Mouse (Mus musculus): ENCODE measurements around the gene Myo10.

DNA sequence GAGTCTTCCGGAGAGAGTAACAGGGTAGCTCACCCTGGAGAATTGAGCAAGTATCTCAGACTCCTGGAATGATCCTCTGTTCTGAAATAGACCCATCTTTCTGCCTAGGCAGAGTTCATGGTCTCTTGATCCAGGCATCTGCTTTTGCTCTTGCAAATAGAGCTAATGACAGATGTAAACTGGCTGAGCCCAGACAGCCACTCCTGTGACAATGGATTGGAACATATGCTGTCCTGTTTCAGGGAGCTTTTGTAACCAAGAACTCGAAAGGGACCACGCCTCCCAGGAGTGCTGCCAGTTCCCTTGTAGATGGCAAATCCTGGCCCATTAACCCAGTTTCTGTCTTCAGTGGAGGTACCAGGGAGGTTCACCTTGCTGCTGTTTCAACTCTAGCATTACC lies 56.8 kb downstream of the Myo10 start:
- TF ChIP-seq CTCF (IDR thresholded peaks at IDR 0.05; ENCODE audit: low read depth, low read length) (no peak), POLR2A (IDR thresholded peaks at IDR 0.05; ENCODE audit: extremely low read depth, insufficient read depth, low read length) (no peak)

Measured in liver, adult 2 months (tissue).